Comparison of ENCODE assay signal across 8 mouse cellular contexts in the genomic region with DNA sequence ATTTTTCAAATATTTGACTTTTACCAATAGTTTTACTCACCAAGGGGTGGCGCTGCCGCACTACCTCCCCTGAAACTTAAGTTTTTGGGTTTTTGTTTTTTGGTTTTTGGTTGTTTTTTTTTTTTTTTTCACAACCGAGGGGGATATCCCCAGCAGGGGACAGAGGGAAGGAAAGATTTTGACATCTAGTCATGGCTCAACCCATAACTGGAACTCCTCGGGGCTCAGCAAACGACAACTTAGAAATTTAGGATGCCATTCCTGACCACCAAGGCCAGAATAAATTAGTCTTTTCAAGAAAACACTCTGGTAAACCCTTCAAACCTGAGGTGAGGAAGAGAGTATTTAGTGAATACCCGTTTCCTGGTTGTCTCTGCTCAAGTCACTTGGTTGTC. TPM values are rescaled to one million over a fixed set of nuclear protein-coding genes. Genes with fewer than 3 reads are reported as not detected.
DNase-seq lines count a peak whose midpoint lies in the region; ATAC-seq and TF ChIP-seq lines count a peak whose summit lies in the region.

No protein-coding gene starts in this region.

- H3K9me3 ChIP-seq in forebrain, embryonic 13.5 days (replicated peaks) = no peaks in the 10 kb centered on the region
- H3K9me3 ChIP-seq in intestine, embryonic 16.5 days (ENCODE audit: control insufficient read depth, low read length) = no peaks in the 10 kb centered on the region
- no peaks in the 10 kb centered on the region for H3K9me3 ChIP-seq in stomach, embryonic 15.5 days

- H3K9ac ChIP-seq in forebrain, embryonic 13.5 days = no peak overlapping the region
- no peak overlapping the region for H3K9ac ChIP-seq in intestine, embryonic 16.5 days (ENCODE audit: low read depth, low read length)
- no peak overlapping the region for H3K9ac ChIP-seq in stomach, embryonic 15.5 days

- 0 out of 2 replicates have a peak overlapping the region, but pooled peaks have one; percentile 5 for H3K27ac ChIP-seq in left cerebral cortex, adult 2 months
- no peak overlapping the region for H3K27ac ChIP-seq in forebrain, embryonic 13.5 days
- no peak overlapping the region for H3K27ac ChIP-seq in intestine, embryonic 16.5 days (ENCODE audit: low read length)
- H3K27ac ChIP-seq in stomach, embryonic 15.5 days = no peak overlapping the region

- peaks cover 69% of the 10 kb centered on the region for H3K4me1 ChIP-seq in forebrain, embryonic 13.5 days
- peaks cover 36% of the 10 kb centered on the region for H3K4me1 ChIP-seq in intestine, embryonic 16.5 days (ENCODE audit: control insufficient read depth, insufficient read depth, low read length)
- peaks cover 19% of the 10 kb centered on the region for H3K4me1 ChIP-seq in stomach, embryonic 15.5 days

- no peaks in the 10 kb centered on the region for H3K36me3 ChIP-seq in forebrain, embryonic 13.5 days (ENCODE audit: poor library complexity, severe bottlenecking)
- no peaks in the 10 kb centered on the region for H3K36me3 ChIP-seq in intestine, embryonic 16.5 days (ENCODE audit: control insufficient read depth, insufficient read depth, low read length)
- H3K36me3 ChIP-seq in stomach, embryonic 15.5 days = no peaks in the 10 kb centered on the region

- H3K4me2 ChIP-seq in forebrain, embryonic 13.5 days = peak overlapping the region; percentile 88
- peak overlapping the region; percentile 75 for H3K4me2 ChIP-seq in intestine, embryonic 16.5 days (ENCODE audit: low read depth, low read length)
- peak overlapping the region; percentile 85 for H3K4me2 ChIP-seq in stomach, embryonic 15.5 days

- TF ChIP-seq CTCF in left cerebral cortex, adult 2 months (IDR thresholded peaks at IDR 0.05) = peak; percentile 65

- peaks cover 44% of the 10 kb centered on the region for H3K27me3 ChIP-seq in forebrain, embryonic 13.5 days
- no peaks in the 10 kb centered on the region; the same call in 1 of the 2 replicates for H3K27me3 ChIP-seq in intestine, embryonic 16.5 days (replicated peaks; ENCODE audit: control insufficient read depth, insufficient read depth, low read length)
- H3K27me3 ChIP-seq in stomach, embryonic 15.5 days (replicated peaks) = no peaks in the 10 kb centered on the region

- peak overlapping the region; percentile 44 for H3K4me3 ChIP-seq in left cerebral cortex, adult 2 months
- peak overlapping the region; percentile 41; the same call in 1 of the 2 replicates for H3K4me3 ChIP-seq in forebrain, embryonic 13.5 days
- no peak overlapping the region for H3K4me3 ChIP-seq in intestine, embryonic 16.5 days (ENCODE audit: low read length)
- no peak overlapping the region for H3K4me3 ChIP-seq in stomach, embryonic 15.5 days (replicated peaks)

- no peak for DNase-seq in left cerebral cortex, adult 2 months (ENCODE audit: extremely low spot score in 1 of 2, low spot score in 2 of 2)
- no peak for DNase-seq in left cerebral cortex, postnatal 14 days (ENCODE audit: low spot score in 2 of 2)
- peak; percentile 67 for DNase-seq in adrenal gland, adult 2 months
- DNase-seq in lung, postnatal 10 days = peak; percentile 78

- no peak for ATAC-seq in forebrain, embryonic 13.5 days
- ATAC-seq in intestine, embryonic 16.5 days = no peak
- ATAC-seq in stomach, embryonic 15.5 days (ENCODE audit: insufficient read depth, low FRiP score, low read depth) = no peak
- ATAC-seq in frontal cortex, adult (ENCODE audit: low TSS enrichment) = no peak

- WGBS in forebrain, embryonic 13.5 days = 2% methylated on average over 6 of the region's 6 CpGs
- WGBS in intestine, embryonic 16.5 days = 8% methylated on average over 6 of the region's 6 CpGs
- WGBS in stomach, embryonic 15.5 days = 4% methylated on average over 6 of the region's 6 CpGs

- intact Hi-C loops in left cerebral cortex, adult 2 months (cut with DNase I) = loop anchor here (5.0 kb wide), 4 partner anchors 507 to 902 kb away; no protein-coding TSS in a partner anchor
- intact Hi-C loops in left cerebral cortex, postnatal 14 days (cut with DNase I) = loop anchor here (2.0 to 10.0 kb wide), 6 partner anchors 297 to 1363 kb away; a partner anchor contains a TSS

RNA-seq across cellular contexts. Expression of a gene that starts 2.8 kb away (rescaled TPM):
- not detected for total RNA-seq in left cerebral cortex, adult 2 months (2021)
- total RNA-seq in left cerebral cortex, postnatal 14 days (2021) = not detected
- not detected for total RNA-seq in adrenal gland, adult 2 months (2021)
- polyA plus RNA-seq in adrenal gland, adult 2 months (2012; rRNA removed) = not detected in 2 replicates
- polyA plus RNA-seq in forebrain, embryonic 13.5 days (2015; fragmentation: Nextera tagmentation; extraction: Ambion mirVana) = not detected in 2 replicates
- not detected in 2 replicates for polyA plus RNA-seq in intestine, embryonic 16.5 days (2015; fragmentation: Nextera tagmentation; extraction: Ambion mirVana)
- not detected in 2 replicates for polyA plus RNA-seq in stomach, embryonic 15.5 days (2015; fragmentation: Nextera tagmentation; extraction: Ambion mirVana)

RNA-seq across cellular contexts. Expression of a gene that starts 3.2 kb away (rescaled TPM):
- total RNA-seq in left cerebral cortex, adult 2 months (2021) = 10 to 100 TPM; 30.8 to 36.8 TPM
- total RNA-seq in left cerebral cortex, postnatal 14 days (2021) = 10 to 100 TPM; 28.0 to 33.6 TPM
- total RNA-seq in adrenal gland, adult 2 months (2021) = 10 to 100 TPM; 75.1 to 88.5 TPM
- 36.0 and 36.8 TPM in 2 replicates for polyA plus RNA-seq in adrenal gland, adult 2 months (2012; rRNA removed)
- polyA plus RNA-seq in forebrain, embryonic 13.5 days (2015; fragmentation: Nextera tagmentation; extraction: Ambion mirVana) = 0.81 and 0.84 TPM in 2 replicates
- 1.2 TPM in 2 replicates for polyA plus RNA-seq in intestine, embryonic 16.5 days (2015; fragmentation: Nextera tagmentation; extraction: Ambion mirVana)
- 1.3 and 1.4 TPM in 2 replicates for polyA plus RNA-seq in stomach, embryonic 15.5 days (2015; fragmentation: Nextera tagmentation; extraction: Ambion mirVana)

RNA-seq across cellular contexts. Expression of a gene that starts 53.3 kb away (rescaled TPM):
- total RNA-seq in left cerebral cortex, adult 2 months (2021) = not detected
- total RNA-seq in left cerebral cortex, postnatal 14 days (2021) = under 1 TPM; 0.18 to 0.30 TPM
- not detected for total RNA-seq in adrenal gland, adult 2 months (2021)
- polyA plus RNA-seq in adrenal gland, adult 2 months (2012; rRNA removed) = not detected in 2 replicates
- polyA plus RNA-seq in forebrain, embryonic 13.5 days (2015; fragmentation: Nextera tagmentation; extraction: Ambion mirVana) = not detected in 2 replicates
- not detected in 2 replicates for polyA plus RNA-seq in intestine, embryonic 16.5 days (2015; fragmentation: Nextera tagmentation; extraction: Ambion mirVana)
- not detected in 2 replicates for polyA plus RNA-seq in stomach, embryonic 15.5 days (2015; fragmentation: Nextera tagmentation; extraction: Ambion mirVana)

Comparison
In these comparisons a context has a peak if more than half of its experiments do, and no peak if none do; other contexts are left out.
1. DNase-seq: peak in adrenal gland, adult 2 months (single experiment) and lung, postnatal 10 days (single experiment); none in left cerebral cortex, adult 2 months (0 of 2) and left cerebral cortex, postnatal 14 days (0 of 2).
2. H3K4me3 ChIP-seq: peak in left cerebral cortex, adult 2 months (single experiment) and forebrain, embryonic 13.5 days (single experiment); none in intestine, embryonic 16.5 days (single experiment) and stomach, embryonic 15.5 days (single experiment).
3. RNA of a gene that starts 3.2 kb away (polyA plus RNA-seq): 36.0 to 36.8 TPM in adrenal gland, adult 2 months; 1.3 to 1.4 TPM in stomach, embryonic 15.5 days, 1.2 TPM in intestine, embryonic 16.5 days and 0.81 to 0.84 TPM in forebrain, embryonic 13.5 days; every median in the first group is over 10 times any median in the second.
4. Peak in every context shown above with its lines, with median percentiles within 50 percentile points of each other: H3K4me2 ChIP-seq.